Mouse (Mus musculus): ENCODE results near the gene Stam2.

DNA sequence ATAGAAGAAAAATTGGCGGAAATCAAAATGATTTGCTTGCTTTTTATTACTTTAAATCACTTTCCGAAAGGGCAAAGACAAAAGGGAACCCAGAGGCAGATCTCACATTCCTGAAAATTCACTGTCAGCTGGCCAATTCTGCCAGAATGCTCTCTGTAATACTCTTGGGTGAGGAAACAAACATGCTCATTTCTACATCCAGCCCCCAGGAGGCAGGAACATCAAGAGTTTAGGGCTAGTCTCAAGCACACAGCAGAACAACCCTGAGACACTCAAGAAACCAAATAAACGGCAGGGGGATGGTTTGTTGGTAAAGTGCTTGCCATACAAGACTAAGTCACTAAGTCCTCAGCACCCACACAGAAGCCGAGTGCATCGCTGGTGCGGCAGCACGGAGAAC, 9.5 kb downstream of the Stam2 start:
- TF ChIP-seq CTCF (IDR thresholded peaks at IDR 0.05; ENCODE audit: low read depth, low read length) (no peak), GATA1 (IDR thresholded peaks at IDR 0.05; ENCODE audit: borderline replicate concordance, low read length) (no peak)
